Mouse (Mus musculus): Measurements from ENCODE around the gene Hydin.

- TF ChIP-seq EP300 (IDR thresholded peaks at IDR 0.05; ENCODE audit: insufficient read depth, low read depth, low read length) (no peak), CTCF (IDR thresholded peaks at IDR 0.05) (no peak), POLR2A (IDR thresholded peaks at IDR 0.05; ENCODE audit: insufficient read depth, low read depth, low read length) (no peak)
Measured at GRCm38 (mm10) chr8:110630571-110631071, 363.8 kb downstream of the Hydin start.
